Mouse (Mus musculus): Measurements from ENCODE around the gene Cda. TPM values are rescaled to one million over a fixed set of nuclear protein-coding genes. Genes with fewer than 3 reads are reported as not detected.

Gene Cda
- polyA plus RNA-seq, 1 experiment: 0.06 TPM

- Histone ChIP-seq H3K4me1 (ENCODE audit: control insufficient read depth) (no peaks in the 10 kb centered on the region), H3K27me3 (ENCODE audit: control insufficient read depth) (no peaks in the 10 kb centered on the region), H3K4me3 (replicated peaks) (no peak overlapping the region), H3K9me3 (ENCODE audit: control insufficient read depth, low read length) (no peaks in the 10 kb centered on the region), H3K36me3 (ENCODE audit: control insufficient read depth) (no peaks in the 10 kb centered on the region)
- TF ChIP-seq TAL1 (IDR thresholded peaks at IDR 0.05; ENCODE audit: low read length) (no peak), GATA1 (IDR thresholded peaks at IDR 0.05; ENCODE audit: low read length) (no peak)
Measured at GRCm38 (mm10) chr4:138375117-138375516, 7.3 kb upstream of the Cda start.

GRCm38 (mm10) chr4:138370996-138371516 is 3.3 kb upstream of the Cda start:
- Histone ChIP-seq H3K9me3 (ENCODE audit: control insufficient read depth, low read length) (no peaks in the 10 kb centered on the region), H3K27me3 (ENCODE audit: control insufficient read depth) (peaks cover 17% of the 10 kb centered on the region), H3K4me3 (replicated peaks) (no peak overlapping the region), H3K4me1 (ENCODE audit: control insufficient read depth) (peaks cover 11% of the 10 kb centered on the region), H3K36me3 (ENCODE audit: control insufficient read depth) (no peaks in the 10 kb centered on the region)
- TF ChIP-seq GATA1 (IDR thresholded peaks at IDR 0.05; ENCODE audit: low read length) (no peak), TAL1 (IDR thresholded peaks at IDR 0.05; ENCODE audit: low read length) (no peak)

- Histone ChIP-seq H3K9me3 (ENCODE audit: control insufficient read depth, low read length) (no peaks in the 10 kb centered on the region), H3K4me3 (replicated peaks) (no peak overlapping the region), H3K36me3 (ENCODE audit: control insufficient read depth) (no peaks in the 10 kb centered on the region), H3K4me1 (ENCODE audit: control insufficient read depth) (peaks cover 11% of the 10 kb centered on the region), H3K27me3 (ENCODE audit: control insufficient read depth) (peaks cover 20% of the 10 kb centered on the region)
- TF ChIP-seq GATA1 (IDR thresholded peaks at IDR 0.05; ENCODE audit: low read length) (no peak), TAL1 (IDR thresholded peaks at IDR 0.05; ENCODE audit: low read length) (no peak)
Measured at GRCm38 (mm10) chr4:138368498-138369260, 887 bp upstream of the Cda start.

- no peaks in the 10 kb centered on the region for H3K9me3 ChIP-seq (ENCODE audit: control insufficient read depth, low read length)
- H3K27me3 ChIP-seq (ENCODE audit: control insufficient read depth): peaks cover 23% of the 10 kb centered on the region
- peaks cover 11% of the 10 kb centered on the region for H3K4me1 ChIP-seq (ENCODE audit: control insufficient read depth)
- TF ChIP-seq TAL1 (IDR thresholded peaks at IDR 0.05; ENCODE audit: low read length) (no peak), GATA1 (IDR thresholded peaks at IDR 0.05; ENCODE audit: low read length) (no peak)
- no peak overlapping the region for H3K4me3 ChIP-seq (replicated peaks)
- H3K36me3 ChIP-seq (ENCODE audit: control insufficient read depth): no peaks in the 10 kb centered on the region
Measured at GRCm38 (mm10) chr4:138366561-138366960, 1.2 kb downstream of the Cda start.

GRCm38 (mm10) chr4:138363511-138363910 is 4.3 kb downstream of the Cda start:
- no peak for TF ChIP-seq GATA1 (IDR thresholded peaks at IDR 0.05; ENCODE audit: low read length)
- no peak for TF ChIP-seq TAL1 (IDR thresholded peaks at IDR 0.05; ENCODE audit: low read length)
- peaks cover 29% of the 10 kb centered on the region for H3K27me3 ChIP-seq (ENCODE audit: control insufficient read depth)
- peaks cover 11% of the 10 kb centered on the region for H3K4me1 ChIP-seq (ENCODE audit: control insufficient read depth)
- H3K9me3 ChIP-seq (ENCODE audit: control insufficient read depth, low read length): no peaks in the 10 kb centered on the region
- H3K36me3 ChIP-seq (ENCODE audit: control insufficient read depth): no peaks in the 10 kb centered on the region
- no peak overlapping the region for H3K4me3 ChIP-seq (replicated peaks)

- peaks cover 8% of the 10 kb centered on the region for H3K4me1 ChIP-seq (ENCODE audit: control insufficient read depth)
- H3K27me3 ChIP-seq (ENCODE audit: control insufficient read depth): peaks cover 22% of the 10 kb centered on the region
- H3K4me3 ChIP-seq (replicated peaks): no peak overlapping the region
- TF ChIP-seq TAL1 (IDR thresholded peaks at IDR 0.05; ENCODE audit: low read length) (no peak), GATA1 (IDR thresholded peaks at IDR 0.05; ENCODE audit: low read length) (no peak)
- H3K9me3 ChIP-seq (ENCODE audit: control insufficient read depth, low read length): no peaks in the 10 kb centered on the region
- no peaks in the 10 kb centered on the region for H3K36me3 ChIP-seq (ENCODE audit: control insufficient read depth)
Measured at GRCm38 (mm10) chr4:138362883-138363282, 4.9 kb downstream of the Cda start.

- TF ChIP-seq GATA1 (IDR thresholded peaks at IDR 0.05; ENCODE audit: low read length) (no peak), TAL1 (IDR thresholded peaks at IDR 0.05; ENCODE audit: low read length) (no peak)
- H3K9me3 ChIP-seq (ENCODE audit: control insufficient read depth, low read length): no peaks in the 10 kb centered on the region
- H3K36me3 ChIP-seq (ENCODE audit: control insufficient read depth): no peaks in the 10 kb centered on the region
- H3K4me3 ChIP-seq (replicated peaks): no peak overlapping the region
- no peaks in the 10 kb centered on the region for H3K4me1 ChIP-seq (ENCODE audit: control insufficient read depth)
- H3K27me3 ChIP-seq (ENCODE audit: control insufficient read depth): peaks cover 14% of the 10 kb centered on the region
Measured at GRCm38 (mm10) chr4:138361370-138361821, 6.4 kb downstream of the Cda start.

- peaks cover 10% of the 10 kb centered on the region for H3K27me3 ChIP-seq (ENCODE audit: control insufficient read depth)
- TF ChIP-seq TAL1 (IDR thresholded peaks at IDR 0.05; ENCODE audit: low read length) (no peak), GATA1 (IDR thresholded peaks at IDR 0.05; ENCODE audit: low read length) (no peak)
Measured at GRCm38 (mm10) chr4:138358176-138358575, 9.6 kb downstream of the Cda start.

GRCm38 (mm10) chr4:138356551-138356950 is 11.2 kb downstream of the Cda start:
- Histone ChIP-seq H3K4me3 (replicated peaks) (no peak overlapping the region), H3K9me3 (ENCODE audit: control insufficient read depth, low read length) (no peaks in the 10 kb centered on the region), H3K36me3 (ENCODE audit: control insufficient read depth) (no peaks in the 10 kb centered on the region), H3K4me1 (ENCODE audit: control insufficient read depth) (no peaks in the 10 kb centered on the region), H3K27me3 (ENCODE audit: control insufficient read depth) (peaks cover 7% of the 10 kb centered on the region)
- TF ChIP-seq TAL1 (IDR thresholded peaks at IDR 0.05; ENCODE audit: low read length) (no peak), GATA1 (IDR thresholded peaks at IDR 0.05; ENCODE audit: low read length) (no peak)

More at GRCm38 (mm10) chr4:138358176-138358575, 9.6 kb downstream of the Cda start:
- Histone ChIP-seq H3K4me3 (replicated peaks) (no peak overlapping the region), H3K9me3 (ENCODE audit: control insufficient read depth, low read length) (no peaks in the 10 kb centered on the region), H3K36me3 (ENCODE audit: control insufficient read depth) (no peaks in the 10 kb centered on the region), H3K4me1 (ENCODE audit: control insufficient read depth) (no peaks in the 10 kb centered on the region)
